Mouse (Mus musculus) kidney, postnatal 0 days (tissue): Measurements from ENCODE around the gene Orai1. TPM values are rescaled to one million over a fixed set of nuclear protein-coding genes. Genes with fewer than 3 reads are reported as not detected.

Experiments
- ATAC-seq: fragments of 200-750 bp; cut with Nextera tagmentation; replicated peaks from 2 replicates; pipeline ENCODE4 v1.8.0; 2017; ENCODE audit warnings: low read depth, moderate number of reproducible peaks, moderate TSS enrichment, moderate library complexity; ENCODE audit not compliant: low FRiP score
- DNase-seq: peaks from one replicate; pipeline ENCODE4 v3.0.0-alpha.2; 2016; ENCODE audit warnings: low spot score
- H3K27ac ChIP-seq: fragments of 300-500 bp; sonication (generic); 2 replicates; pipeline ENCODE4 v1.5.1; 2014; ENCODE audit warnings: mild to moderate bottlenecking
- H3K27me3 ChIP-seq: fragments of 300-500 bp; sonication (generic); 2 replicates; pipeline ENCODE4 v1.6.1; 2014; ENCODE audit warnings: low read length, mixed read lengths; ENCODE audit not compliant: insufficient read depth
- H3K36me3 ChIP-seq: fragments of 300-500 bp; sonication (generic); 2 replicates; pipeline ENCODE4 v1.6.1; 2014; ENCODE audit warnings: low read length, mixed read lengths; ENCODE audit not compliant: insufficient read depth
- H3K4me1 ChIP-seq: fragments of 300-500 bp; sonication (generic); replicated peaks from 2 replicates; pipeline ENCODE4 v1.6.1; 2014; ENCODE audit warnings: antibody characterized with exemption, low read length, mixed read lengths; ENCODE audit not compliant: insufficient read depth
- H3K4me2 ChIP-seq: fragments of 300-500 bp; sonication (generic); 2 replicates; pipeline ENCODE4 v1.6.1; 2014; ENCODE audit warnings: mild to moderate bottlenecking, low read length, moderate library complexity, mixed read lengths
- H3K4me3 ChIP-seq: fragments of 300-500 bp; sonication (generic); replicated peaks from 2 replicates; pipeline ENCODE4 v1.5.1; 2014; ENCODE audit warnings: low read depth, low read length
- H3K9ac ChIP-seq: fragments of 300-500 bp; sonication (generic); 2 replicates; pipeline ENCODE4 v1.6.1; 2014; ENCODE audit warnings: low read depth, low read length
- H3K9me3 ChIP-seq: fragments of 300-500 bp; sonication (generic); replicated peaks from 2 replicates; pipeline ENCODE4 v1.6.1; 2016; ENCODE audit warnings: low read length, inconsistent platforms, mixed read lengths
- CTCF ChIP-seq: IDR thresholded peaks from 2 replicates; pipeline ENCODE4 v1.5.1; 2016; ENCODE audit warnings: antibody characterized with exemption, low read depth, mild to moderate bottlenecking, moderate library complexity
- WGBS: fragments of 180-500 bp; shearing (Covaris S2); extraction: QIAGEN DNeasy Blood & Tissue Kit; methylation state at CpG from one replicate; pipeline ENCODE4 v1.1.7; 2014; 5-methylcytosine and 5-hydroxymethylcytosine counted together
- polyA plus RNA-seq: library from polyadenylated mRNA; unstranded; fragments of >200 nt; fragmentation: Nextera tagmentation; extraction: Ambion mirVana; gene quantifications from 2 replicates; pipeline ENCODE4 v1.2.1, GENCODE M21; 2015

Orai1 gene
- polyA plus RNA-seq, 1 experiment from 2014 or later = 23.4 TPM

DNA sequence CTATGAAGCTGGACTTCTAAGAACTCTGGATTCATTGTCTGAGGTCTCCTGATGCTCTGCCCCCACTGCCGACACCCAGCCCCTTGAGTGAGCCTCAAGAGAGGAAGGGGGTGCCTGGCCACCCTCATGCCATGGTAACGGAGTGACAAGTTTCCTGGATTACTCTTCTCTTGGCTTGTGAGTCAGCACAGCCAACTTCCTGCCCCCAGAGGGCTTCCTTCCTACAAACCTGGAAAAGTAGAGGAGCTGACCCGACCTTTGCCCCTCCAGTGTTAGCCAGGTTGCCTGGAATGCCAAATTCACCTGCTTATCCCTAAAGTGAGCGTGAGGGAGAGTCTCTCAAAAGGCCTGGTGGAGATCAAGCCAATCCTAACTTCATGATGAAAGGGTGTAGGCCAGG, 2.6 kb downstream of the Orai1 start:
- Histone ChIP-seq H3K9me3 (no peaks in the 10 kb centered on the region), H3K4me3 (no peak overlapping the region), H3K27ac (no peak overlapping the region; the same call in 1 of the 2 replicates), H3K9ac (no peak overlapping the region), H3K36me3 (no peaks in the 10 kb centered on the region), H3K4me1 (peaks cover 9% of the 10 kb centered on the region), H3K4me2 (peak overlapping the region; percentile 85; the same call in 1 of the 2 replicates), H3K27me3 (no peaks in the 10 kb centered on the region)
- no peak for TF ChIP-seq CTCF
- DNase-seq = no peak
- WGBS = 83% methylated on average over 4 of the region's 4 CpGs
- no peak for ATAC-seq

- Histone ChIP-seq H3K4me3 (no peak overlapping the region), H3K27me3 (no peaks in the 10 kb centered on the region), H3K9me3 (no peaks in the 10 kb centered on the region), H3K27ac (no peak overlapping the region), H3K4me2 (no peak overlapping the region), H3K4me1 (peaks cover 7% of the 10 kb centered on the region), H3K36me3 (no peaks in the 10 kb centered on the region), H3K9ac (no peak overlapping the region)
- ATAC-seq (no peak), DNase-seq (no peak)
- TF ChIP-seq CTCF = no peak
- 64% methylated on average over 10 of the region's 10 CpGs for WGBS
These were observed 4.6 kb downstream of the Orai1 start for GRCm38 (mm10) chr5:123019336-123020016.

- Histone ChIP-seq H3K4me1 (peaks cover 11% of the 10 kb centered on the region; the same call in 1 of the 2 replicates), H3K27me3 (no peaks in the 10 kb centered on the region), H3K4me2 (no peak overlapping the region), H3K4me3 (no peak overlapping the region), H3K36me3 (no peaks in the 10 kb centered on the region), H3K9ac (no peak overlapping the region), H3K9me3 (no peaks in the 10 kb centered on the region), H3K27ac (no peak overlapping the region)
- no peak for TF ChIP-seq CTCF
- DNase-seq (no peak), ATAC-seq (no peak)
- WGBS = 95% methylated on average over 5 of the region's 5 CpGs
These were observed 5.6 kb downstream of the Orai1 start for GRCm38 (mm10) chr5:123020426-123020825.

GRCm38 (mm10) chr5:123021438-123021837, 6.6 kb downstream of the Orai1 start:
- H3K9me3 ChIP-seq = no peaks in the 10 kb centered on the region
- peaks cover 18% of the 10 kb centered on the region; the same call in 1 of the 2 replicates for H3K4me1 ChIP-seq
- H3K27me3 ChIP-seq = no peaks in the 10 kb centered on the region
- ATAC-seq (no peak), DNase-seq (no peak)
- TF ChIP-seq CTCF = no peak
- WGBS = 89% methylated on average over 7 of the region's 7 CpGs
- H3K27ac ChIP-seq = no peak overlapping the region
- H3K4me3 ChIP-seq = no peak overlapping the region
- no peak overlapping the region for H3K4me2 ChIP-seq
- no peaks in the 10 kb centered on the region for H3K36me3 ChIP-seq
- H3K9ac ChIP-seq = no peak overlapping the region

DNA sequence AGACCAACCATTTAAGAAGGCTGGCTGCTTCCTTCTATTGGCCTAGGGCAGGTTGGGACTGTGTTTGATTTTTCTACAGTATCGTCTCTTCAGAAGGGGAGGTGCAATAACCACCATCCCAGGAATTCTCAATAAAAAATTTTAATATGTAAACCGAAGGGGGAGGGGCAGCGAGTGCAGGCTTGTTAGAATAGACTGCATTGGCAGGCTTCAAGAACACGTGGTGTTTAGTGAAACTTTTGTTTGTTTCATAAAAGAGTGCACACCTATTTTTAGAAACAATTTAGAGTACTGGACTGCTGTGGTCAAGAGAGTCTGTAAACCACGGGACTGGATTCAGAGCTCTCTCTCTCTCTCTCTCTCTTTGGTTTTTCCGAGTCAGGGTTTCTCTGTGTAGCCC, 8.2 kb downstream of the Orai1 start:
- Histone ChIP-seq H3K4me1 (peaks cover 12% of the 10 kb centered on the region; the same call in 1 of the 2 replicates), H3K27me3 (no peaks in the 10 kb centered on the region), H3K27ac (no peak overlapping the region), H3K4me3 (no peak overlapping the region), H3K9ac (no peak overlapping the region), H3K36me3 (no peaks in the 10 kb centered on the region), H3K9me3 (no peaks in the 10 kb centered on the region), H3K4me2 (no peak overlapping the region)
- DNase-seq = peak; percentile 15
- no peak for ATAC-seq
- WGBS = 75% methylated on average over 6 of the region's 6 CpGs
- TF ChIP-seq CTCF = no peak

- no peak for TF ChIP-seq CTCF
- Histone ChIP-seq H3K9me3 (no peaks in the 10 kb centered on the region), H3K4me2 (no peak overlapping the region), H3K4me1 (peaks cover 12% of the 10 kb centered on the region; the same call in 1 of the 2 replicates), H3K27ac (no peak overlapping the region), H3K4me3 (no peak overlapping the region), H3K36me3 (peaks cover 3% of the 10 kb centered on the region; the same call in 1 of the 2 replicates), H3K9ac (no peak overlapping the region), H3K27me3 (no peaks in the 10 kb centered on the region)
- 91% methylated on average over 6 of the region's 6 CpGs for WGBS
- ATAC-seq = no peak
- DNase-seq = no peak
These were observed 9.4 kb downstream of the Orai1 start for GRCm38 (mm10) chr5:123024312-123024711.
